Mouse (Mus musculus) intestine, postnatal 0 days (tissue): Measurements from ENCODE around the gene Erfe. TPM values are rescaled to one million over a fixed set of nuclear protein-coding genes. Genes with fewer than 3 reads are reported as not detected.

ENCODE experiments used
- ATAC-seq: fragments of 200-750 bp; cut with Nextera tagmentation; 2 replicates; pipeline ENCODE4 v1.8.0; 2017; ENCODE audit warnings: mild to moderate bottlenecking, moderate TSS enrichment, moderate library complexity
- H3K27ac ChIP-seq: fragments of 300-500 bp; sonication (generic); 2 replicates; pipeline ENCODE4 v1.5.1; 2014; ENCODE audit warnings: mild to moderate bottlenecking, low read depth, low read length, moderate library complexity
- H3K27me3 ChIP-seq: fragments of 300-500 bp; sonication (generic); replicated peaks from 2 replicates; pipeline ENCODE4 v1.6.1; 2014; ENCODE audit warnings: low read length, mixed read lengths; ENCODE audit not compliant: control insufficient read depth, insufficient read depth
- H3K36me3 ChIP-seq: fragments of 300-500 bp; sonication (generic); 2 replicates; pipeline ENCODE4 v1.6.1; 2014; ENCODE audit warnings: mild to moderate bottlenecking, moderate library complexity; ENCODE audit not compliant: control insufficient read depth, insufficient read depth
- H3K4me1 ChIP-seq: fragments of 300-500 bp; sonication (generic); replicated peaks from 2 replicates; pipeline ENCODE4 v1.6.1; 2014; ENCODE audit warnings: antibody characterized with exemption, low read length, mixed read lengths; ENCODE audit not compliant: control insufficient read depth, insufficient read depth
- H3K4me2 ChIP-seq: fragments of 300-500 bp; sonication (generic); replicated peaks from 2 replicates; pipeline ENCODE4 v1.6.1; 2014; ENCODE audit warnings: low read depth, mild to moderate bottlenecking, moderate library complexity
- H3K4me3 ChIP-seq: fragments of 300-500 bp; sonication (generic); 2 replicates; pipeline ENCODE4 v1.5.1; 2014; ENCODE audit warnings: low read depth, low read length
- H3K9ac ChIP-seq: fragments of 300-500 bp; sonication (generic); 2 replicates; pipeline ENCODE4 v1.6.1; 2014; ENCODE audit warnings: mild to moderate bottlenecking, low read depth, low read length
- H3K9me3 ChIP-seq: fragments of 300-500 bp; sonication (generic); 2 replicates; pipeline ENCODE4 v1.6.1; 2016; ENCODE audit warnings: mixed run types; ENCODE audit not compliant: control insufficient read depth
- CTCF ChIP-seq: sonication (generic); IDR thresholded peaks from 2 replicates; pipeline ENCODE4 v1.5.1; 2016; ENCODE audit warnings: low read depth, mild to moderate bottlenecking, control low read depth, antibody characterized with exemption, moderate library complexity
- WGBS: fragments of 180-500 bp; shearing (Covaris S2); extraction: QIAGEN DNeasy Blood & Tissue Kit; methylation state at CpG from one replicate; pipeline ENCODE4 v1.1.7; 2014; 5-methylcytosine and 5-hydroxymethylcytosine counted together
- polyA plus RNA-seq: library from polyadenylated mRNA; unstranded; fragments of >200 nt; fragmentation: Nextera tagmentation; extraction: Ambion mirVana; gene quantifications from 2 replicates; pipeline ENCODE4 v1.2.1, GENCODE M21; 2015

Erfe gene
- polyA plus RNA-seq, 1 experiment from 2014 or later: 2.7 TPM

GRCm38 (mm10) chr1:91333582-91333981 lies 32.6 kb upstream of the Erfe start:
- Histone ChIP-seq H3K4me3 (no peak overlapping the region), H3K9ac (no peak overlapping the region), H3K4me1 (no peaks in the 10 kb centered on the region), H3K9me3 (no peaks in the 10 kb centered on the region), H3K4me2 (no peak overlapping the region), H3K36me3 (no peaks in the 10 kb centered on the region), H3K27me3 (no peaks in the 10 kb centered on the region), H3K27ac (no peak overlapping the region)
- ATAC-seq: no peak
- TF ChIP-seq CTCF: no peak

- WGBS: 87% methylated on average over 7 of the region's 7 CpGs
- no peaks in the 10 kb centered on the region for H3K36me3 ChIP-seq
- no peak overlapping the region for H3K4me3 ChIP-seq
- no peak for TF ChIP-seq CTCF
- H3K27me3 ChIP-seq: no peaks in the 10 kb centered on the region
- no peaks in the 10 kb centered on the region for H3K4me1 ChIP-seq
- H3K4me2 ChIP-seq: no peak overlapping the region
- no peak for ATAC-seq
- H3K9me3 ChIP-seq: no peaks in the 10 kb centered on the region
- H3K27ac ChIP-seq: no peak overlapping the region
- no peak overlapping the region for H3K9ac ChIP-seq
These were observed 28.9 kb upstream of the Erfe start for GRCm38 (mm10) chr1:91337355-91337754.

- no peak overlapping the region for H3K4me2 ChIP-seq
- no peaks in the 10 kb centered on the region for H3K36me3 ChIP-seq
- no peak for ATAC-seq
- no peak overlapping the region for H3K27ac ChIP-seq
- no peaks in the 10 kb centered on the region for H3K4me1 ChIP-seq
- 65% methylated on average over 3 of the region's 3 CpGs for WGBS
- H3K9me3 ChIP-seq: no peaks in the 10 kb centered on the region
- TF ChIP-seq CTCF: no peak
- no peak overlapping the region for H3K9ac ChIP-seq
- peaks cover 39% of the 10 kb centered on the region for H3K27me3 ChIP-seq
- no peak overlapping the region for H3K4me3 ChIP-seq
These were observed 22.2 kb upstream of the Erfe start for GRCm38 (mm10) chr1:91344001-91344400.

GRCm38 (mm10) chr1:91344921-91345685 lies 21.1 kb upstream of the Erfe start:
- 3% methylated on average over 67 of the region's 68 CpGs for WGBS

GRCm38 (mm10) chr1:91346892-91347291 lies 19.3 kb upstream of the Erfe start:
- peak; percentile 42; the same call in 1 of the 2 replicates for ATAC-seq

More at GRCm38 (mm10) chr1:91344921-91345685, 21.1 kb upstream of the Erfe start:
- Histone ChIP-seq H3K36me3 (no peaks in the 10 kb centered on the region), H3K27me3 (peaks cover 39% of the 10 kb centered on the region), H3K4me3 (peak overlapping the region; percentile 21; the same call in 1 of the 2 replicates), H3K9me3 (no peaks in the 10 kb centered on the region), H3K27ac (no peak overlapping the region), H3K4me1 (no peaks in the 10 kb centered on the region), H3K4me2 (peak overlapping the region; percentile 49), H3K9ac (no peak overlapping the region)
- ATAC-seq: no peak
- TF ChIP-seq CTCF: peak; percentile 57

GRCm38 (mm10) chr1:91350841-91351240 lies 15.4 kb upstream of the Erfe start, which contains the start of gene Klhl30:
Gene Klhl30, plus strand, starts transcription at chr1:91351016.
- no peak within 1 kb of the TSS for H3K4me3 ChIP-seq
- no peaks in the 10 kb centered on the region for H3K4me1 ChIP-seq
- no peaks in the 10 kb centered on the region for H3K9me3 ChIP-seq
- H3K4me2 ChIP-seq: no peak within 1 kb of the TSS
- H3K9ac ChIP-seq: no peak within 1 kb of the TSS
- peaks cover 13% of the 10 kb centered on the region; the same call in 1 of the 2 replicates for H3K27me3 ChIP-seq
- no peaks in the 10 kb centered on the region for H3K36me3 ChIP-seq
- 58% methylated on average over 4 of the region's 4 CpGs for WGBS
- no peak for TF ChIP-seq CTCF
- H3K27ac ChIP-seq: no peak within 1 kb of the TSS
- no peak for ATAC-seq

More at GRCm38 (mm10) chr1:91346892-91347291, 19.3 kb upstream of the Erfe start:
- no peak overlapping the region for H3K27ac ChIP-seq
- H3K4me2 ChIP-seq: no peak overlapping the region
- H3K9me3 ChIP-seq: no peaks in the 10 kb centered on the region
- no peaks in the 10 kb centered on the region for H3K36me3 ChIP-seq
- H3K4me3 ChIP-seq: no peak overlapping the region
- TF ChIP-seq CTCF: peak; percentile 93
- no peak overlapping the region for H3K9ac ChIP-seq
- 36% methylated on average over 3 of the region's 3 CpGs for WGBS
- H3K4me1 ChIP-seq: no peaks in the 10 kb centered on the region
- H3K27me3 ChIP-seq: peaks cover 39% of the 10 kb centered on the region
